Mouse (Mus musculus) midbrain, postnatal 0 days (tissue): Measurements from ENCODE around the gene Mfsd14a. TPM values are rescaled to one million over a fixed set of nuclear protein-coding genes. Genes with fewer than 3 reads are reported as not detected.
A peak's percentile ranks its signal among the peaks of the same experiment; 100 is the strongest.

ENCODE experiments used
- ATAC-seq: fragments of 200-750 bp; cut with Nextera tagmentation; 2 replicates; pipeline ENCODE4 v1.8.0; 2017; ENCODE audit warnings: moderate number of reproducible peaks, mild to moderate bottlenecking, moderate TSS enrichment, moderate library complexity; ENCODE audit not compliant: low FRiP score
- DNase-seq: peaks from one replicate; pipeline ENCODE4 v3.0.0-alpha.2; 2015; ENCODE audit warnings: low spot score
- H3K27ac ChIP-seq: fragments of 300-500 bp; sonication (generic); 2 replicates; pipeline ENCODE4 v1.5.1; 2014; ENCODE audit warnings: low read depth, mild to moderate bottlenecking, low read length, mixed read lengths
- H3K27me3 ChIP-seq: fragments of 300-500 bp; sonication (generic); 2 replicates; pipeline ENCODE4 v1.6.1; 2014; ENCODE audit warnings: low read length, control low read depth, mixed read lengths; ENCODE audit not compliant: insufficient read depth
- H3K36me3 ChIP-seq: fragments of 300-500 bp; sonication (generic); 2 replicates; pipeline ENCODE4 v1.6.1; 2014; ENCODE audit warnings: low read length, control low read depth, mixed read lengths; ENCODE audit not compliant: insufficient read depth
- H3K4me1 ChIP-seq: fragments of 300-500 bp; sonication (generic); 2 replicates; pipeline ENCODE4 v1.6.1; 2014; ENCODE audit warnings: mild to moderate bottlenecking, control low read depth, antibody characterized with exemption, low read length, mixed read lengths; ENCODE audit not compliant: insufficient read depth
- H3K4me2 ChIP-seq: fragments of 300-500 bp; sonication (generic); 2 replicates; pipeline ENCODE4 v1.6.1; 2014; ENCODE audit warnings: low read depth, mild to moderate bottlenecking, low read length, mixed read lengths; ENCODE audit not compliant: poor library complexity, severe bottlenecking
- H3K4me3 ChIP-seq: fragments of 300-500 bp; sonication (generic); 2 replicates; pipeline ENCODE4 v1.5.1; 2014; ENCODE audit warnings: low read depth, mild to moderate bottlenecking, low read length, moderate library complexity
- H3K9ac ChIP-seq: fragments of 300-500 bp; sonication (generic); replicated peaks from 2 replicates; pipeline ENCODE4 v1.6.1; 2014; ENCODE audit warnings: mild to moderate bottlenecking, low read length, moderate library complexity, mixed read lengths; ENCODE audit not compliant: poor library complexity, severe bottlenecking
- H3K9me3 ChIP-seq: fragments of 300-500 bp; sonication (generic); 2 replicates; pipeline ENCODE4 v1.6.1; 2016; ENCODE audit warnings: low read length, control low read depth
- CTCF ChIP-seq: IDR thresholded peaks from 2 replicates; pipeline ENCODE4 v1.5.1; 2016; ENCODE audit warnings: antibody characterized with exemption, mild to moderate bottlenecking
- WGBS: fragments of 180-500 bp; shearing (Covaris S2); extraction: QIAGEN DNeasy Blood & Tissue Kit; methylation state at CpG from one replicate; pipeline ENCODE4 v1.1.7; 2014; 5-methylcytosine and 5-hydroxymethylcytosine counted together
- polyA plus RNA-seq: library from polyadenylated mRNA; unstranded; fragments of >200 nt; fragmentation: Nextera tagmentation; extraction: Ambion mirVana; gene quantifications from 2 replicates; pipeline ENCODE4 v1.2.1, GENCODE M21; 2015
- total RNA-seq: library from RNA; depleted of rRNA; stranded (reverse); fragments of >200 nt; gene quantifications from 2 replicates; pipeline ENCODE4 v1.2.3, GENCODE M21; 2014; rRNA removed

Gene Mfsd14a
- total and polyA plus RNA-seq, 2 experiments from 2014 or later, result 50.6 to 51.1 TPM

- Histone ChIP-seq H3K9me3 (no peaks in the 10 kb centered on the region), H3K4me1 (no peaks in the 10 kb centered on the region), H3K9ac (no peak overlapping the region), H3K4me3 (no peak overlapping the region), H3K27me3 (no peaks in the 10 kb centered on the region), H3K36me3 (no peaks in the 10 kb centered on the region), H3K4me2 (no peak overlapping the region), H3K27ac (no peak overlapping the region)
- ATAC-seq (no peak), DNase-seq (no peak)
- WGBS, result 92% methylated on average over 5 of the region's 5 CpGs
- TF ChIP-seq CTCF, result no peak
These were observed 61.5 kb downstream of the Mfsd14a start for GRCm38 (mm10) chr3:116601005-116601404.

GRCm38 (mm10) chr3:116599705-116600104 lies 62.8 kb downstream of the Mfsd14a start:
- ATAC-seq (no peak), DNase-seq (no peak)
- Histone ChIP-seq H3K9me3 (no peaks in the 10 kb centered on the region), H3K4me3 (no peak overlapping the region), H3K4me1 (no peaks in the 10 kb centered on the region), H3K4me2 (no peak overlapping the region), H3K36me3 (no peaks in the 10 kb centered on the region), H3K9ac (no peak overlapping the region), H3K27ac (no peak overlapping the region), H3K27me3 (no peaks in the 10 kb centered on the region)
- TF ChIP-seq CTCF, result no peak
- WGBS, result 88% methylated on average over 2 of the region's 2 CpGs

GRCm38 (mm10) chr3:116595603-116595991 lies 66.9 kb downstream of the Mfsd14a start:
- no peaks in the 10 kb centered on the region for H3K4me1 ChIP-seq
- H3K4me3 ChIP-seq, result peak overlapping the region; percentile 91
- WGBS, result 9% methylated on average over 10 of the region's 10 CpGs
- no peak for TF ChIP-seq CTCF
- H3K9ac ChIP-seq, result peak overlapping the region; percentile 62
- H3K27me3 ChIP-seq, result no peaks in the 10 kb centered on the region
- no peaks in the 10 kb centered on the region for H3K9me3 ChIP-seq
- H3K4me2 ChIP-seq, result peak overlapping the region; percentile 84
- H3K27ac ChIP-seq, result no peak overlapping the region
- H3K36me3 ChIP-seq, result peaks cover 11% of the 10 kb centered on the region
- no peak for DNase-seq
- ATAC-seq, result no peak

- Histone ChIP-seq H3K4me3 (peak within 1 kb of the TSS; percentile 91), H3K9me3 (no peaks in the 10 kb centered on the region), H3K4me2 (peak within 1 kb of the TSS; percentile 84), H3K27ac (peak within 1 kb of the TSS; percentile 82), H3K27me3 (no peaks in the 10 kb centered on the region), H3K36me3 (peaks cover 15% of the 10 kb centered on the region), H3K9ac (peak within 1 kb of the TSS; percentile 73), H3K4me1 (no peaks in the 10 kb centered on the region)
- ATAC-seq, result peak; percentile 98
- WGBS, result under 1% methylated on average over 63 of the region's 65 CpGs
- DNase-seq, result peak; percentile 99
- no peak for TF ChIP-seq CTCF
These were observed 67.5 kb downstream of the Mfsd14a start, which contains the start of gene Sass6 for GRCm38 (mm10) chr3:116594728-116595602. Sass6 (plus strand) TSS chr3:116594982.

- WGBS, result 4% methylated on average over 17 of the region's 22 CpGs
- peak; percentile 68 for DNase-seq
- ATAC-seq, result peak; percentile 74
These were observed 68.3 kb downstream of the Mfsd14a start for GRCm38 (mm10) chr3:116594076-116594727.

GRCm38 (mm10) chr3:116582201-116582600 lies 80.3 kb downstream of the Mfsd14a start:
- peaks cover 40% of the 10 kb centered on the region for H3K36me3 ChIP-seq
- no peak overlapping the region for H3K4me2 ChIP-seq
- H3K9me3 ChIP-seq, result no peaks in the 10 kb centered on the region
- no peak overlapping the region for H3K9ac ChIP-seq
- H3K27ac ChIP-seq, result no peak overlapping the region
- no peaks in the 10 kb centered on the region for H3K27me3 ChIP-seq
- no peak overlapping the region for H3K4me3 ChIP-seq
- ATAC-seq, result no peak
- no peaks in the 10 kb centered on the region for H3K4me1 ChIP-seq
- 98% methylated on average over 9 of the region's 9 CpGs for WGBS
- DNase-seq, result no peak
- no peak for TF ChIP-seq CTCF

More at GRCm38 (mm10) chr3:116594076-116594727, 68.3 kb downstream of the Mfsd14a start:
- Histone ChIP-seq H3K4me3 (peak overlapping the region; percentile 91), H3K4me2 (peak overlapping the region; percentile 44), H3K4me1 (no peaks in the 10 kb centered on the region), H3K9me3 (no peaks in the 10 kb centered on the region), H3K36me3 (peaks cover 19% of the 10 kb centered on the region), H3K27ac (peak overlapping the region; percentile 82), H3K27me3 (no peaks in the 10 kb centered on the region), H3K9ac (peak overlapping the region; percentile 73)
- peak; percentile 64 for TF ChIP-seq CTCF

Other genes with a start within 250 kb of the Mfsd14a start
- gene Cdc14a, start 238.6 kb downstream of the Mfsd14a start, total RNA-seq, result 3.1 and 3.2 TPM in 2 replicates
- 1.6 and 2.2 TPM in 2 replicates for gene Cdc14a, start 238.6 kb downstream of the Mfsd14a start, polyA plus RNA-seq
- 109 TPM in 2 replicates for gene Rtca, start 154.5 kb downstream of the Mfsd14a start, total RNA-seq
- 134 and 146 TPM in 2 replicates for gene Rtca, start 154.5 kb downstream of the Mfsd14a start, polyA plus RNA-seq
- gene Dbt, start 149.6 kb downstream of the Mfsd14a start, total RNA-seq, result 12.9 and 16.3 TPM in 2 replicates
- gene Dbt, start 149.6 kb downstream of the Mfsd14a start, polyA plus RNA-seq, result 9.2 and 10.3 TPM in 2 replicates
- not detected in 2 replicates for gene Lrrc39, start 99.7 kb downstream of the Mfsd14a start, total RNA-seq
- gene Lrrc39, start 99.7 kb downstream of the Mfsd14a start, polyA plus RNA-seq, result 0.22 and 0.23 TPM in 2 replicates
- 5.3 and 6.6 TPM in 2 replicates for gene Sass6, start 67.7 kb downstream of the Mfsd14a start, total RNA-seq
- gene Sass6, start 67.7 kb downstream of the Mfsd14a start, polyA plus RNA-seq, result 7.2 and 9.2 TPM in 2 replicates
- gene Trmt13, start 48.1 kb downstream of the Mfsd14a start, total RNA-seq, result 12.2 and 14.0 TPM in 2 replicates
- gene Trmt13, start 48.1 kb downstream of the Mfsd14a start, polyA plus RNA-seq, result 22.1 and 23.4 TPM in 2 replicates
- not detected in 2 replicates for gene Gm43191, start 18.6 kb upstream of the Mfsd14a start, total RNA-seq
- gene Gm43191, start 18.6 kb upstream of the Mfsd14a start, polyA plus RNA-seq, result not detected in 2 replicates
- gene Slc35a3, start 50.2 kb upstream of the Mfsd14a start, total RNA-seq, result 18.9 and 23.9 TPM in 2 replicates
- 5.4 and 6.2 TPM in 2 replicates for gene Slc35a3, start 50.2 kb upstream of the Mfsd14a start, polyA plus RNA-seq
- gene Agl, start 145.5 kb upstream of the Mfsd14a start, total RNA-seq, result 18.9 and 19.6 TPM in 2 replicates
- 8.9 and 12.5 TPM in 2 replicates for gene Agl, start 145.5 kb upstream of the Mfsd14a start, polyA plus RNA-seq
- gene Frrs1, start 196.8 kb upstream of the Mfsd14a start, total RNA-seq, result 3.8 and 7.3 TPM in 2 replicates
- 5.6 and 7.0 TPM in 2 replicates for gene Frrs1, start 196.8 kb upstream of the Mfsd14a start, polyA plus RNA-seq